Mouse (Mus musculus): Measurements from ENCODE around the gene Nudt3.
A peak's percentile ranks its signal among the peaks of the same experiment; 100 is the strongest.

The Nudt3 gene

DNA sequence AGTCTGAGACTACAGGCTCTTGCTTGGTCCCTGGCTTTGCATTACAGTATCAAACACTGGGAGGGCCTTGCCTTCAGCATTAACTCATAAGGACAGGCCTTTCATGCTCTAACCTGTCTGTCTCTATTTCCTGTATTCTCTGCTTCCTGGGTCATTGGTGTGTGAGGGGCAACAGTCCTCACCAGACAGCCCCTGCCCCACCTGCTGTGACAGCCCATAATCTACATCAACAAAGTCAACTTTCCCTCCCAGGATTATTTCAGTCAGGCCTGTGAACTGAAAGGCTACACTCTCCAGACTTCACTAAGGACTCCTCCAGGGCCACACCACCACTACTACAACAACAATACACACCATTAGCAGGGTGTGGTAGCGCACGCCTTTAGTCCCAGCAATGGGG is 20.3 kb downstream of the Nudt3 start:
- DNase-seq (ENCODE audit: low read depth, low spot score), result no peak

DNA sequence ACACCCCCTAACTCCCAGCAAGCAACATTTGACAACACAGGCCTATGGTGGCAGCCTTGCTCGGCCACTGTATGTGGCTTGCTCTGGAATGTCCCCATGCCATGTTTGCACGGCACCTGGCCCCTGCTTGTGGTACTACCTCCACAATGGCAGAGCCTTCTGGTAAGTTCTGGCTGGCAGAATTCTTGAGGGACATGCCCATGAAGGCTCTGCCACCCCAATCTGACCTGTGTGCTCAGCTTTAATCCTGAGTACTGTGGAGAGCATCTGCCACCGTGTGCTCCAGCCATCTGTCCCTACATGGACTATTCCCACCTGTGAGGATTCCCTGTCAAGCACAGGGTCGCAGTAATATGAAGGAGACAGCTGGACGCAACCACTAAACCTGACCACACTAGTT is 22.4 kb downstream of the Nudt3 start:
- no peak for DNase-seq (ENCODE audit: low read depth, low spot score)

DNA sequence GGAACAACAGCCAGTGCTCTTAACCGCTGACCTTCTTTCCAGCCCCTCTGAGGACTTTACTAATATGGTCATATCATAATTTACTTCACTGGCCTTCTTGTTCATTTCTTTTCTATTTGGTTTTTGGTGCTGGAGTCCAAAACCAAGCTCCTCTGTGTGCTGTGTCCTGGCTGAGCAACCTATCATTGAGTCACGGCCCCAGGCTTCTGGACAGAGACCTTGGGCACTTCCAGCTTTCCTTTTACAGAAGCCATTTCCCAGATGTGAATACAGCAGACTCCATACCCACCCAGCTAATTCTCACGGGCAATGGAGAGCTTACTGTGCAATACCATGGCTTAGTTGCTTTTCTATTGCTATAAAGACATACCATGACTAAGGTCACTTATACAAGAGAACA is 23.0 kb downstream of the Nudt3 start:
- DNase-seq (ENCODE audit: low read depth, low spot score), result no peak

DNA sequence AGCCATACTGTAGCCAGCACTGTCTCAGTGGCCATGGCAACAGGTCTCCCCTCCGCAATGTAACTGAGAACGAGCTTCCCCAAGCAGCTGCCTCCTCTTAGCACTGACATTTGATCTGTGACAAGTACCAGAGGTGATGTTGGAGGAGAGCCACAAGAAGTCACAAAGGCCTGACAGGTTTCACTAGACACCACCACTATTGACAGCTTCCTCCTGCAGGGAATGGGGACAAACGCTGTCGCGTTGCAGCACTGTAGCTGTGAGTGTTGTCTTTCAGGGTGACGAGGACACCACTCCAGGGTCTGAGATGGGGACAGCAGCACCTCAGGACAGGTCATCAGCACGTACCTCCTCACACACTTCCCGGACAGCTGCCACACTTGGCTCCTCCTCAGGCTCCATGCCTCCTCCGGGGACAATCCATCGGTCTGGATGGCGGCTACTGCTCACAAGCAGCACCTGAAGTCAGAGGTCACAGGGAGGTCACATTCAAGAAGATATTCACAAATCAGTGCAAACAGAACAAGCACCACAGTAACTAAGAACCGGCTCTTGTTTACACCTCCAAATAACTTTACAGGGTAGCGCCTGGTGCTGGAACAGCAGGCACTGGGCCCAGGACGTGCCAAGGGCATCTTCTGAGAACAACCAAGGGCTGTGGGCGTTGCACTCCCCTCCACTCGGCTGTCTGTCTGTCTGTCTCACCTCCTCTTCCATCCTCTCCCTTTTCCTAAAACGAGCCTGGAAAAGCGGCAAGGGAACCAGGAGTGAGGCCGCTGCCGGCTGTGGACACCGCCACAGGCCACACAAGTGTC is 26.7 kb downstream of the Nudt3 start:
- DNase-seq (ENCODE audit: low read depth, low spot score), result no peak

DNA sequence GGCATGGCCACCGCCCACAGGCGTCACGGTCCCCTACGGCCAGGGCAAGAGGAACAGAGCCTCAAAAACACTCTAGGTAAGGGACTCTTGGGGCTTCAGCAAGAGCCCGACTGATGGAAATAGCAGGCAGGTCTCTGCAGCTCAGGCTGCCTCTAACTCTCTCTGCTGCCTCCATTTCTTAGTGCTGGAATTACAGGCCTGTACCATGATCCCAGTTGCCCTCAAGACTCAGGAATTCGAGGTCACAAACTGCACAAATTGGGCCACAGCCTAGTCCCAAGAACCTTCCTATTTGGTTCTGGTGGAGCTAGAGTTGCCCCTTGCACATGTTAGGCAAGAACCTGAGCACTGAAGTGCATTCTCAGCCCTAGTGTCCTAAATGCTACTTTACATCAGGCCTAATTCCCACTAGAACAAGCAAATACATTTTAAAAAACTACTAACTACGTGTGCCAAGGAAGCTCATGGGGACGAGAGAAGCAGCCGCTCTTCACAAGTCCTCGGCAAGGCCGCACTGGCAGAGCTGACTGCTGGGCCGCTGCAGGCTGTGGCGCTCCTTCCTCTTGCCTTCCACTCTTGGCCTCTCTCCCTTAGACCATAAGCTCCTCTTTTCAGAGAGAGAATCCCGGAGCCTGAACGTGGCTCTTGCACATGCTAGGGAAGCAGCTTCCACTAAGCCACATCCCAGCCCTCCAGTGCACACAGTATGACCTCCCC is 27.5 kb downstream of the Nudt3 start:
- no peak for DNase-seq (ENCODE audit: low read depth, low spot score)

DNA sequence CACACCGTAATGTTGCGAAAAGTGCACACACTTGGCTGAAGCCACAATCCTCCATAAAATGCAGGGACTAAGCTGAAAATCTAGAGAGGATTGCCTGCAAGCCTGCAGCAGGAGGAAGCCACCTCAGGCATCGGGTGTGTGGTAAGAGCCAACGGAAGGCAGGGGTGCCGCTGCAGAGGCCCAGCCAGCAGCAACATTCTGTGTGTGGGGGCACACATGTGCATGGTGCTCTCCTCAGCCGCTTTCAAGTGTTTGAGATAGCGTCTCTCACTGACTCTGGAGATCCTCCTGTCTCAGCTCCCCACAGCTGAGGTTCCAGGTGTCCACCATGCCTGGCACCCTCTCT is 30.8 kb downstream of the Nudt3 start:
- no peak for DNase-seq (ENCODE audit: low read depth, low spot score)

DNA sequence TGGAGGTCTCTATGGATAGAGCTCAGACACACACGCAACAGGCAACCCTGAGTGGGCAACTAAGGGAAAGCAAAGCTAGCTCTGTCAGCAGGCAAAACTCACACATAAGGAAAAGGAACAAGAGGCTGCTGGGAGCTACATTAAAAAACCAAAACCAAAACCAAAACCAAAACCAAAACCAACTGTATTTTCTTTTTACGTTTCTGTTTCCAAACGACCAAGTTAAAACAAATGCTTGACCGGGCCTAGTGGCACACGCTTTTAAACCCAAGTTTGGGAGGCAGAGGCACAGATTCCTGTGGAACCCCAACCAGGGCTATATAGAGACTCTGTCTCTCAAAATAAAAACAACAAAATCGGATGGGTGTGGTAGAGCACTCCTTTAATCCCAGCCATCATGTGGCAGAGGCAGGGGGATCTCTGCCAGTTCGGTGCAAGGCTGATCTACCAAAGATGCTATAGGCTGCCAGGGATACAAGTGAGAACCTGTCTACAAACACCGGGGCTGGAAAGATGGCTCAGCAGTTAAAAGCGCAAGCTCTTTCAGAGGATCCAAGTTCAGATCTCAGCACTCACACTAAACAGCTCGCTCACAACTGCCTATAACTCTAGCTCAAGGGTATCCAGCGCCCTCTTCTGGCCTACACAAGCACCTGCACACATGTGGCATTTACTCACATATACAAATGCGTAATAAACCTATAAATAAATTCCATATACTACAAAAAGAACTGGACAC is 31.3 kb downstream of the Nudt3 start:
- DNase-seq (ENCODE audit: low read depth, low spot score), result peak; percentile 27

DNA sequence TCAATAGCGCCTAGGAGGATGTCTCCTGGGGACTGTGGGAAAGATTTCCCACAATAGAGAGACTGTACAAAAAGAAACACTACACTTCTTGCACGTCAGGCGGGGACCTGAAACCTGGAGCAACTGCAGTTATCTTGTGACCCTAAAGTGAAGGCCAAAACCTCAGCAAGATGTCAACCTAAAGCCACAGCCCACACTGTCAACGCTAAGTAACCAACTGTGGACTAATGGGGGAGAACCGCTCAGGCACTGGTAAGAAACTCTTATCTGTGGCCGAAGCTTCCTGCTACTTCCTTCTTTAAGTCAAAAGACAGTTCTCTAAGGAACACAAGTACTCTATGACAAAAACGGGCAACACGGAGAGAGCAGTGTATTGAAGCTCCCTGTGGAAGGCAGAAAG is 35.1 kb downstream of the Nudt3 start:
- no peak for DNase-seq (ENCODE audit: low read depth, low spot score)

DNA sequence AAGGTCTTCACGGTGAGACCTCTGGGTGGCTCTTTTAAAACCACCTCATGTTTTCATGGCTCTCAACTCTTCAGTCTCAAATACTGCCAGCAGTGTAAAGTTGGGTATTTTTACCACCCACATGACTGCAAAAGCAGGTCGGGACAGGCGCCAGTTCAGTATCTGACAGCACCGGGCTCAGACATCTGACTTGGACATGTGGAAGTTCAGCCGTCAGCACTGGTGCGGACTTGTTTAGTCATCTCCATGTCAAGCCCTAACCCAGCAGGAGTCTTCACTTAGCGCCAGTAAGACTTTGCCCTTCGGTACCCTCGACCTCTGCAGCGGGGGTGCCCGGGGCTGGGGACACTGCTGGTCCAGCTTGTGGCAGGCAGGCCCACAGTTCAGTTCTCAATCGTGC is 36.0 kb downstream of the Nudt3 start:
- no peak for DNase-seq (ENCODE audit: low read depth, low spot score)

DNA sequence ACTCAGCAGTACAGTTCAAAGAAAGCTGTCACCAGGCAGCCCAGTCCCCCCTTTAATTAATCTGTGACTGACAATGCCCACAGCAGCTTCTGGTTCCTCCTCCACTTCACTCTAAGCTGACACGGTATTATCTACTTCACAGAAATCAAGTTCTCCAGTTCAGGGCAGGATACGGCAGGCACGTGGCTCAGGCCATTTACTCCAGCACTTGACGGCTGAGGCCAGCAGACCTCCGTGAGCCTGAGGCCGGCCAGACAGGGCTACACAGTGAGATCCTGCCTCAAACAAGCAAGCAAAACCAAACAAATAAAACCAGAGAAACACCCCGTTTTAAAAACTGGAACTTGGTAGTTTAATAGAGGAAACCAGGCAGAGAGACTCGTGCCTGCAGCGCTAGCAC is 36.6 kb downstream of the Nudt3 start:
- no peak for DNase-seq (ENCODE audit: low read depth, low spot score)

DNA sequence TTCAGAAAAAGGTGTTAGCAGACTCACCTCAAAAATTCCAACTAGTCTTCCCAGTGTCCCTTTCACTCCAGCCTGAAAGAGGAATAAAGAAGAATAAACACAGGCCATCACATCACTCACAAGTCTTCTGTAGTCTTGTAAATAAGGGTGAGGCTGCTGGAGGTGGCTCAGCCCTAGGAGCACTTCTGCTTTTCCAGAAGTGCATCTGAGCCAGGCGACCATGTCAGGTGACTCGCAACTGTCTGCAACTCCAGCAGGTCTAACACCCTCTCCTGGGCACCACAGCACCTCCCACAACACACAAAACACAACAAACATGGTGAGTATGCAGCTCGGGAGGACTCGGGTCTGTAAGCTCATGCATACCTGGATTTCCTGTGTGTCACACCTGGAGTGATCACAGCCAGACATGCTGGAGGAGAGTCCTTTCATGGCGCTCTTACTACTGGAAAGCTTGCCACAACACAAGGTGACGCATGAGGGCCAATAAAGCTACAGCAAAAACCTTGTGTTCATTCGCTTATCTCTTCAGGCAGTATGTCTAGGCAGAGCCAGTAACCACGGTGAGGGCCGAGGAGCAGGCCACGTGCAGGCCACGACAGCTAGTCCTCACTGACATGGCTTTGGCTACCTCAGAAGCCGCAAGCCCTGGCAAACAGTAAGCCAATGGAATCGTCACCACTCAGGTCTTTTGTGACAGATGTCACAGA is 40.0 kb downstream of the Nudt3 start:
- DNase-seq (ENCODE audit: low read depth, low spot score), result no peak

DNA sequence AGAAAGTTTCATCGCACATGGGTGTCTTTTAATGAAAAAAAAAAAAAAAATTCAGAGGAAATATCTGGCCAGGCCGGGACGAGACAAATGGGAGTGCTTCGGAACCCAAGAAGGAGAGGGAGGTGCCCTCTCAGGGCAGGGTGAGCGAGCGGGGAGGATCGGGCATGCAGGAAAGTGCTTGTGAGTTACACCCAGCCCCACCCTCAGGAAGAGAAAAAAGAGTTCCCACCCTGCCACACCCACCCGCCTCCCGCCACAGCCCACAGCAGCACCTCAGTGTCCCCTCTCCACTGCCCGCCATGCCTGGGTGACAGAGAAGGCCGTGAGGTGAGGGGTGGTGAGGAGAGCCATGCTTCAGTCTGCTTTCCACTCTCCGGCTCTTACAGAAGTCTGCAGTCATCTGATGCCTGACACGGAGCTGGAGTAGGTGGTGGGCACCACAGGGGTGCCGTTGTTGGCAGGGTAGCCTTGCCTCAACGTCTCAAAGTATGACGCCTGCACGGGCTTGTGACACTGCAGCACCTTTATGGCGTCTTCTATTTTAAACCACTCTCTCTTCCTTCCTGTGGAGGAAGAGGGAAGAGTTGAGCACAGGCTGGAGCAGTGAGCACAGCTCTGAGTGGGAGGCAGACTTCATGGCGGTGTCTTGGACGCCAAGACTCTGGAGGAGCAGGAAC is 42.8 kb downstream of the Nudt3 start:
- no peak for DNase-seq (ENCODE audit: low read depth, low spot score)

DNA sequence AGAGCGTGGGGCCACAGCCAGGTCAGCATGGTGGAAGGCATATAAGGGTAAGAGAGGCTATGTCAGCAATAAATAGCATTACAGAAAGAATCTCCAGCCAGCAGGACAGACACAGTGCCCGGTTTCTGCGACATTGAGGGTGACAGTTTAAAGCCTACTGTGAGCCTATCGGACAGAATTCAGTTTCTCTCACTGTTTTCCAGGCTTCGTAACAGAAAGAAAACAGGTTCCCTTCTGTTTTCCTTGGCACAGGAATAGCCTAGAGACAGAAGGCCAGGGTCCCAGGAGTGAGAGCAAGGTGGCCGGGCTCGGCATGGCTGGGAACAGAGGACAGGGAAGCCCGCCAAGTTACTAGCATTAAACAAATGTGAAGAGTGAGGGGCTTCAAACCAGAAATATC is 43.5 kb downstream of the Nudt3 start:
- DNase-seq (ENCODE audit: low read depth, low spot score), result no peak

DNA sequence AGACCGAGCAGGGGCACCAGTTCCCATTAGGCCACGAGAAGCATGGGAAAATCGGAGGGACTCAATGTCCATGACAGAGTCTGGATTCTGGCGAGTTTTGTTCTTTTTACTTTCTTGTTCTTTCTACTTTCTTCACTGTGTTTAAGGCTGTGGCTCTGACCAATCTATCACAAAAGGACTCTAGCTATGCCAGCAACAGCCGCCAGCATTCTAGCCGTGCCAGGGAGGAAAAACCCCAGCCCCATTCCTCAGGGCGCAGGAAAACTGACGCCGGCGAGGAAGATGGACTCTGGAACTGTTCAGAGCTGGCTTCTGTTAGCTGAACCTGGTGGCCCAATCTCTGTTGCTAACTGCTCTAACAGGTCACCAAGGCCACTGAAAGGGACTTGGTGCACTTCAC is 44.8 kb downstream of the Nudt3 start:
- DNase-seq (ENCODE audit: low read depth, low spot score), result no peak

DNA sequence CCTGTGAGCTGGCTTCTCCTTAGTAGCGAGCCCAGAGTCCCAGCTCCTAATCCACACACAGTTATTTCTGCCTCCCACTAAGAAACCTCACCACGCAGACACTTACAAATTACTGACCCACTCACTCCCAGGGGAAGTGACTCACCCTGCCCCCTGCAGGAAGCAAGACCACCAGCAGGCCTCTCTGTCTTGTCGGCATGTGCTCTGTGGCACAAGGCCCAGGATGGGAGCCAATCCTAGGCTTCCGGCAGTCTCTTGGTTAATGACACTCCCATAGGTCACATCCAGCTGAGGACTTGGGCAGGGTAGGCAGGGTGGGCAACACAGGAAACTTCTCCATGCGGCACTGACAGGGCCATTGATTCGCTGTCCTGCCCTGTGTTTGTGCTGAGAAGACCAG is 45.8 kb downstream of the Nudt3 start:
- peak; percentile 40 for DNase-seq (ENCODE audit: low read depth, low spot score)

DNA sequence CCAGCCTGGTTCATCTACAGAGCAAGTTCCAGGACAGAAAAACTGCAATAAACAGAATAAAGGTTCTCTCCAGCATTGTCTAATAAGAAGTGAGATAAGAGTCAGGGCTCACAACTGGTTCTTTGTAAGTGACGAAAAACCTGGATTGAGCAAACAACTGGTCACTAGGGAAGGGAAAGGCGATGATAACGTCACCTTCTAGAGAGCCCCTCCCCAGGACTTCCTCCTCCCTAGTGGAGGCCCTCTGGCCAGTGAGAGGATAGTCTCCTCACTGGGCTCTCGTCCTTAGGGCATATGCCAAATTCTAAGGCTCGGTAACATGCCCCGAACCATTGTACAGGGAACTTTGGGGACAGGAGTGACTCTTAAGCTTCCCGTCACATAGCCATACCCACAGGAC is 47.2 kb downstream of the Nudt3 start:
- DNase-seq (ENCODE audit: low read depth, low spot score), result no peak

DNA sequence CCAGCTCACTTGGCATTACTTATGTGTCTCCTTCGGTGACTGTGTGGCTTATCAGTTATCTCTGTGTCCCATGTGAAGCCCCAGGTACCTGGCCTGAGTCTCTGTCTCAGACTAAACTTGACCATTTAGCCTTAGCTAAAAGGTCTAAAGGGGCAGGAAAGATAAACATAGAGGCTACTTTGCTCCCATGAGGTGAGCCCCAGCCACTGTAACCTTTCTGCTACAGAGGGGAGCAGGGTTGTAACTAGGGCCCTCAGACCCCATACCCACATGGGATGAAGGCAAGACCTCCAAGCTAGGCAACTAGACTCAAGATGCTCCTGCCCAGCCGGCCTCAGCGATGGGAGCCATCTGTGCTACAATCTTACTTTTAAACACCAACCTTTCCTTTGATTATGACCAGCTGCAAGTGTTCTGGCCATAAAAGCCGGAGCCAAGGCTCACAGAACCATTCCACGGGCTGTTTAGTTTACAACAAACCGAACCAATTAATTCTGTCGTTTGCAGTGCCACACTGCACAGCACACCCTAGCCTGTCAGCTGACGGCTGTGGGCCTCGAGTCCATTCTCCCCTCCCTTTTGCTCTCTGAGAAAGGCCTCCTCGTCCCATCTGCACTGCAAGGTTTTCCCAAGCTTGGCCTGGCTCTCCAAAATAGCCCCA is 48.0 kb downstream of the Nudt3 start:
- no peak for DNase-seq (ENCODE audit: low read depth, low spot score)

DNA sequence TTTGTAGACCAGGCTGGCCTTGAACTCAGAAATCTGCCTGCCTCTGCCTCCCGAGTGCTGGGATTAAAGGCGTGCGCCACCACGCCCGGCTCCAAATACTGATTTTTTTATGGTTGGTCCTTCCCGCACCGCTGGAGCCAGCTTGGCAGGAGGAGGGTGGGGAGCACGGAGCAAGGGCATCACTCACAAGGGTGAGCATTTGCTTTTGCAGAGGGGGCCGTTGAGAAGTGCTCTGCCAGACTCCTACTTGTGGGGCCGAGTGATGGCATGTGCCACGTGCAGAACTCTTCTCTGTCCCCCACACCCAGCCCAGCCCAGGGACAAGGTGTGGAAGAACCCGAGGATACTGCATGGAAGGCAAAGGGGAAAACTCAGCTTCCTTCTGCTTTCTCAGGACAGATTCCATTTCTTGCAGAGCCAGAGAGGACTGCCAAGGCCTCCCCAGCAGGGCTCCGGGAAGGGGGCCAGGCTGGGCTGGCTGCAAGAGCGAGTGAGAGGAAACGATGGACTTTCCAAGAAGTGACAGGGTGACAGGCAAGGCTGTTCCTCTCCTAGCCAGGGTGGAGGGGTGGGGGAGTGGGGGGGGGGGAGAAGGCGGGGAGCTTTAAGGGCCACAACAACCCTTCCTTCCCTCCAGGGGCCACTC is 48.7 kb downstream of the Nudt3 start:
- no peak for DNase-seq (ENCODE audit: low read depth, low spot score)

DNA sequence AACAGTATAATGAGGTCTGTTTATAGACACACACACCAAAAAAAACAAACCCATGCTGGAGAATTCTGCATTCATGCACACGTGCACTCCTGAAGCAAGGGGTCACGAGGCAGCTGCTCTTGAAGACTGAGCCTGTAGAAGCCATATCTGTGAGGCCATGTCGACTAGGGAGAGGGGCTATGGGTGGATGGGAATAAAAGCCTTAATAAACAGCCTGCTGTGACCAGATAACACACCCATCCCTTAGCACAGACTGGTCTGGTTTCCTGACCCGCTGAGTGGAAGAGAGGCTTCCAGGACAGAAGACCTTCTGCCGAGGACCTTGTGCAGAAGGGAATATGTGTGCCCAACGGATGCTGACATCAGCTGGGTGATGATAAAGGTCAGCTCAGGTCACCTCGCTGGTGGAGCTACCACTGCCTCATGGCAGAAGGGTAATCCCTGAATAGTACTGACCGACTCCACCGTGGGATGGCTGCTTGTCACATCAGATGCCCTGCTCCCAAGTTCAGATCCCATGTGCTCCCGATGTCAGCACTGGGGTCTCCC is 49.4 kb downstream of the Nudt3 start:
- no peak for DNase-seq (ENCODE audit: low read depth, low spot score)

DNA sequence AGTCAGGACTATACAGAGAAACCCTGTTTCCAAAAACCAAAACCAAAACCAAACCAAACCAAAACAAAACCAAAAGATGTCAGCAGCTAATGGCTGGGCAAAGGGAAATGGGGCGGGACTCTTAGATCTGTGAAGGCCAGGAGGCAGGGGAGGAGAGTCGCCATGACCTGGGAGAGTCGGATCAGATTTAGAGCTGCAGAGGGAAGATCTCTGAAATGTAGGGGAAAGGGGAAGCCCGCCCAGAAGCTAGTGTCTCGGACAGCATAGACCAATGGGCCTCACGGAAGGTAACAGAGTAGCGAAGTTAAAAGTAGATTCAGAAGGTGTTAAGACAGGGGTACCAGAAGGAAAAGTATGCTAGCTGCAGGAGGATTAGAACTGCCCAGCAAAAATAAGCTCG is 52.0 kb downstream of the Nudt3 start:
- DNase-seq (ENCODE audit: low read depth, low spot score), result no peak
